Mouse (Mus musculus) liver, postnatal 0 days (tissue): ENCODE data around the gene Bsg. TPM values are rescaled to one million over a fixed set of nuclear protein-coding genes. Genes with fewer than 3 reads are reported as not detected.

Source experiments
- ATAC-seq: fragments of 200-750 bp; cut with Nextera tagmentation; 2 replicates; pipeline ENCODE4 v1.8.0; 2017; ENCODE audit warnings: mild to moderate bottlenecking, moderate library complexity
- DNase-seq: peaks from one replicate; pipeline ENCODE4 v3.0.0-alpha.2; 2016
- H3K27ac ChIP-seq: fragments of 300-500 bp; sonication (generic); 2 replicates; pipeline ENCODE4 v1.5.1; 2014; ENCODE audit warnings: antibody characterized with exemption, moderate library complexity, mild to moderate bottlenecking, low read depth
- H3K27me3 ChIP-seq: fragments of 300-500 bp; sonication (generic); 2 replicates; pipeline ENCODE4 v1.6.1; 2014; ENCODE audit warnings: low read length, control low read depth, mixed read lengths; ENCODE audit not compliant: insufficient read depth
- H3K36me3 ChIP-seq: fragments of 300-500 bp; sonication (generic); replicated peaks from 2 replicates; pipeline ENCODE4 v1.6.1; 2014; ENCODE audit warnings: mild to moderate bottlenecking, control low read depth, low read length, moderate library complexity, mixed read lengths; ENCODE audit not compliant: insufficient read depth
- H3K4me1 ChIP-seq: fragments of 300-500 bp; sonication (generic); 2 replicates; pipeline ENCODE4 v1.6.1; 2014; ENCODE audit warnings: antibody characterized with exemption, mild to moderate bottlenecking, control low read depth; ENCODE audit not compliant: insufficient read depth
- H3K4me2 ChIP-seq: fragments of 300-500 bp; sonication (generic); 2 replicates; pipeline ENCODE4 v1.6.1; 2014; ENCODE audit warnings: low read depth, mild to moderate bottlenecking, low read length, moderate library complexity, mixed read lengths
- H3K4me3 ChIP-seq: fragments of 300-500 bp; sonication (generic); 2 replicates; pipeline ENCODE4 v1.5.1; 2014; ENCODE audit warnings: low read depth, low read length
- H3K9ac ChIP-seq: fragments of 300-500 bp; sonication (generic); replicated peaks from 2 replicates; pipeline ENCODE4 v1.6.1; 2014; ENCODE audit warnings: mild to moderate bottlenecking, moderate library complexity
- H3K9me3 ChIP-seq: fragments of 300-500 bp; sonication (generic); 2 replicates; pipeline ENCODE4 v1.6.1; 2016; ENCODE audit warnings: mild to moderate bottlenecking, control low read depth, low read length, mixed read lengths
- CTCF ChIP-seq: sonication (generic); IDR thresholded peaks from 2 replicates; pipeline ENCODE4 v1.5.1; 2016; ENCODE audit warnings: antibody characterized with exemption, low read depth
- EP300 ChIP-seq: IDR thresholded peaks from 2 replicates; pipeline ENCODE4 v1.6.1; 2016; ENCODE audit warnings: antibody characterized with exemption, low read depth, mild to moderate bottlenecking
- WGBS: fragments of 180-500 bp; shearing (Covaris S2); extraction: QIAGEN DNeasy Blood & Tissue Kit; methylation state at CpG from one replicate; pipeline ENCODE4 v1.1.7; 2014; ENCODE audit not compliant: insufficient replicate concordance; 5-methylcytosine and 5-hydroxymethylcytosine counted together
- polyA plus RNA-seq: library from polyadenylated mRNA; unstranded; fragments of >200 nt; fragmentation: Nextera tagmentation; extraction: Ambion mirVana; gene quantifications from 2 replicates; pipeline ENCODE4 v1.2.1, GENCODE M21; 2015

Bsg gene
- polyA plus RNA-seq, 1 experiment from 2014 or later = 1,075 TPM

DNA sequence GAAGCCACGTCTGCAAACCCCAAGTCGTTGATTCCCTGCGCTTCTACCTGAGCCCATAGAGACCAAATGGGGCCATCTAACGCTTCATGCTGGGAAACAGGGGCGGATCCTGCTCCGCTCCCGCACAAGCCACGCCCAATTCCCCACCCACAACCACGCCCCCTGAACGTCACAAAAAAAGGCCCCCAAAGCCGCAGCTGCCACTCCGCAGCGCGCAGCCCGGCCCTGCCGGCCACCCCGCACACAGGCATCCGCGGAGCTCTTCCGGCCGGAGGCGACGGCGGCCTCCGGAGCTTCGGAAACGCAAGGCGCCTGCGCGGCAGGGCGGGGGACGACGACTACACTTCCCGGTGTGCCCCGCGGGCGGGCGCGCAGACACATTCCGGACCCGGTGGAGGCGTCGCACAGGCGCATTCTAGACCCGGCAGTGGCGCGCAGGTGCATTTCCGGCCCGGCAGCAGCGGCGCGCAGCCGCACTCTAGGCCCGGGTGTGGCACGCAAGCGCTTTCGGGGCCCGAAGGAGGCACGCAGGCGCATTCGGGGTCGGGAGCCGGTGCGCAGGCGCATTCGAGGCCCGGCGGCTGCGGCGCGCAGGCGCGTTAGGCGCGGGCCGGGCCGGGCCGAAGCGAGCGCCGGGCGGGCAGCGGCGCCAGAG, 22.6 kb upstream of the Bsg start, which contains the start of gene Cdc34:
TSS of gene Cdc34 (plus strand) at position 605 of the 655 bp plus-strand sequence.
- Histone ChIP-seq H3K9me3 (no peaks in the 10 kb centered on the region), H3K4me1 (peaks cover 32% of the 10 kb centered on the region), H3K4me3 (peak within 1 kb of the TSS; percentile 88), H3K9ac (peak within 1 kb of the TSS; percentile 91), H3K36me3 (peaks cover 23% of the 10 kb centered on the region), H3K27me3 (no peaks in the 10 kb centered on the region), H3K4me2 (peak within 1 kb of the TSS; percentile 96), H3K27ac (peak within 1 kb of the TSS; percentile 97)
- under 1% methylated on average over 67 of the region's 84 CpGs for WGBS
- DNase-seq (peak; percentile 99), ATAC-seq (peak; percentile 93)
- TF ChIP-seq EP300 = 0 out of 2 replicates have a peak, but pooled peaks have one; percentile 20
- TF ChIP-seq CTCF = peak; percentile 38

GRCm38 (mm10) chr10:79682551-79682915, 21.8 kb upstream of the Bsg start:
- no peak for ATAC-seq
- peaks cover 31% of the 10 kb centered on the region for H3K36me3 ChIP-seq
- no peaks in the 10 kb centered on the region for H3K27me3 ChIP-seq
- H3K9me3 ChIP-seq = no peaks in the 10 kb centered on the region
- TF ChIP-seq CTCF = no peak
- no peak for TF ChIP-seq EP300
- peak overlapping the region; percentile 97 for H3K27ac ChIP-seq
- H3K9ac ChIP-seq = peak overlapping the region; percentile 91
- 0% methylated on average over 10 of the region's 10 CpGs for WGBS
- H3K4me1 ChIP-seq = peaks cover 32% of the 10 kb centered on the region
- peak overlapping the region; percentile 96 for H3K4me2 ChIP-seq
- no peak for DNase-seq
- peak overlapping the region; percentile 88 for H3K4me3 ChIP-seq

- H3K9me3 ChIP-seq = no peaks in the 10 kb centered on the region
- peaks cover 36% of the 10 kb centered on the region for H3K36me3 ChIP-seq
- peak overlapping the region; percentile 96 for H3K4me2 ChIP-seq
- H3K27ac ChIP-seq = peak overlapping the region; percentile 97
- H3K9ac ChIP-seq = peak overlapping the region; percentile 91
- H3K27me3 ChIP-seq = no peaks in the 10 kb centered on the region
- H3K4me1 ChIP-seq = peaks cover 32% of the 10 kb centered on the region
- TF ChIP-seq CTCF (peak; percentile 68), EP300 (no peak)
- H3K4me3 ChIP-seq = peak overlapping the region; percentile 88
- peak; percentile 81 for DNase-seq
- 1% methylated on average over 10 of the region's 10 CpGs for WGBS
- no peak for ATAC-seq
These were observed 21.2 kb upstream of the Bsg start for GRCm38 (mm10) chr10:79682916-79683582.

DNA sequence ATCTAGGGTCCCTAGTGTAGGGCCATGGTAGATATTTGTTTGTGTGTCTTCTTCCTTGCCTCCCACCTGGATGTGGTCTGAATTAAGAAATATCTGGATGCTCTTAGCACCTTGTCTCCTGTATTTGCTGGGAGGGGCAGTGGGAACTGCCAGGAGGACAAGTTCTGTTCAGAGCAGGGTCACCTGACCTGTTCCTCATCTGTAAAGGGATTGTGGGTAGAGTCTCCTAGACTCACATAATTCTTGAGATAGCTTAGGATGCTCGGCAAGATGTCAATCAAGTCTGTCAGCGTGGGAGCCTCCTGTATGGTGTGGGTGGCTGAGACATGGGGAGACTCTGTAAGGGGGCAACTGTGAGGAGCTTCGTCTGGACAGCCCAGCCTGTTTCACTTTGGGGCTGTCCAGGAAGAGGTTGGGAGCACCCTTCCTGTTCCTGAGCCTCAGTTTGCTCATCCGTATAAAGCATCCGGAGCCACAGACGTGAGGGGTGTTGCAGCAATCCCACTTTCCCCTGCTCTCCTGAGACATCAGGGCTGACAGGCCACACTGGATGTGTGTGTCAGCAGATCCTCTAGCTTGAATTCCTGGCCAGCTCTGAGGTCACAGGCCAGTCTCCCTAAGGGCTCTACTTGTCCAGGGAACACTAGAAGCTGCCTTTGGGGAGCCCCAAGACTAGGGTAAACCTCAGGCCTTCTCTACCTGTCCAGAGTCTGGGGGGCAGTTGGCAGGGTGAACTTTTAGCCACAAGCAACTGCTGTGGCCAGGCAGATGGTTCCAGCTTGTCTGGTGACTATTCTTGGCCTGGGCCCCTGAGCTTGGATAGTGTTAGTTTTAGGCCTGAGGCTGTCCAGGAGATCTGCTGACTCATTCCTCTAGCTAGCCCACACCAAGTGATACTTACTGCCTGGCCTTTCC, 20.3 kb upstream of the Bsg start:
- no peak for DNase-seq
- no peaks in the 10 kb centered on the region for H3K27me3 ChIP-seq
- TF ChIP-seq CTCF (no peak), EP300 (no peak)
- peak overlapping the region; percentile 97 for H3K27ac ChIP-seq
- H3K9me3 ChIP-seq = no peaks in the 10 kb centered on the region
- peak overlapping the region; percentile 88 for H3K4me3 ChIP-seq
- no peak for ATAC-seq
- H3K36me3 ChIP-seq = peaks cover 45% of the 10 kb centered on the region
- 75% methylated on average over 6 of the region's 6 CpGs for WGBS
- H3K4me2 ChIP-seq = peak overlapping the region; percentile 96
- peak overlapping the region; percentile 91 for H3K9ac ChIP-seq
- H3K4me1 ChIP-seq = peaks cover 32% of the 10 kb centered on the region

GRCm38 (mm10) chr10:79684770-79685600, 19.3 kb upstream of the Bsg start:
- no peak for DNase-seq
- Histone ChIP-seq H3K4me3 (no peak overlapping the region), H3K27ac (no peak overlapping the region), H3K9me3 (no peaks in the 10 kb centered on the region), H3K9ac (no peak overlapping the region), H3K27me3 (no peaks in the 10 kb centered on the region), H3K36me3 (peaks cover 49% of the 10 kb centered on the region), H3K4me2 (peak overlapping the region; percentile 96; the same call in 1 of the 2 replicates), H3K4me1 (peaks cover 32% of the 10 kb centered on the region)
- WGBS = 93% methylated on average over 25 of the region's 25 CpGs
- TF ChIP-seq EP300 (no peak), CTCF (no peak)
- no peak for ATAC-seq
